ENCODE assay signal across 9 mouse cellular contexts in genomic region chr1:11565309-11565708, GRCm38 (mm10).
DNase-seq lines count a peak whose midpoint lies in the region; ATAC-seq and TF ChIP-seq lines count a peak whose summit lies in the region.
"Had no signal": no experiment of that assay in that cellular context is flagged by ENCODE, and none has a peak within 500 bp of the region (broad histone marks: within the 10 kb centered on the region; RNA-seq: fewer than 3 reads in every experiment).

No protein-coding gene starts in this region.

- no peak overlapping the region for H3K4me2 ChIP-seq in forebrain, embryonic 12.5 days
- H3K4me2 ChIP-seq in lung, postnatal 0 days (replicated peaks; ENCODE audit: low read depth, low read length) = no peak overlapping the region

- no peak overlapping the region for H3K27ac ChIP-seq in heart, embryonic 10.5 days
- no peak overlapping the region for H3K27ac ChIP-seq in forebrain, embryonic 12.5 days
- no peak overlapping the region for H3K27ac ChIP-seq in lung, postnatal 0 days (ENCODE audit: low read length)

- peak; percentile 77; the same call in 1 of the 2 replicates for ATAC-seq in forebrain, embryonic 12.5 days (ENCODE audit: low FRiP score)
- ATAC-seq in lung, postnatal 0 days = no peak

- H3K36me3 ChIP-seq in heart, embryonic 10.5 days = no peaks in the 10 kb centered on the region
- no peaks in the 10 kb centered on the region for H3K36me3 ChIP-seq in forebrain, embryonic 12.5 days (replicated peaks)
- no peaks in the 10 kb centered on the region for H3K36me3 ChIP-seq in lung, postnatal 0 days (ENCODE audit: insufficient read depth, low read length)

- no peak overlapping the region for H3K4me3 ChIP-seq in heart, embryonic 10.5 days
- no peak overlapping the region for H3K4me3 ChIP-seq in forebrain, embryonic 12.5 days (replicated peaks)
- no peak overlapping the region for H3K4me3 ChIP-seq in lung, postnatal 0 days (ENCODE audit: low read depth, low read length)
- H3K4me3 ChIP-seq: megakaryocyte, embryonic 14.5 days had no signal

- 11% methylated on average over 6 of the region's 6 CpGs for WGBS in heart, embryonic 10.5 days
- 9% methylated on average over 6 of the region's 6 CpGs for WGBS in forebrain, embryonic 12.5 days
- WGBS in lung, postnatal 0 days = 11% methylated on average over 6 of the region's 6 CpGs

- TF ChIP-seq EP300 in lung, postnatal 0 days (IDR thresholded peaks at IDR 0.05) = no peak

- TF ChIP-seq CTCF in lung, postnatal 0 days (IDR thresholded peaks at IDR 0.05) = peak; percentile 53

- intact Hi-C loops in heart, postnatal 25 days (cut with DNase I) = no loop called here

- H3K4me1 ChIP-seq in heart, embryonic 10.5 days = no peaks in the 10 kb centered on the region
- H3K4me1 ChIP-seq in forebrain, embryonic 12.5 days = no peaks in the 10 kb centered on the region
- no peaks in the 10 kb centered on the region for H3K4me1 ChIP-seq in lung, postnatal 0 days (ENCODE audit: insufficient read depth, low read depth, low read length)
- H3K4me1 ChIP-seq: megakaryocyte, embryonic 14.5 days had no signal

- H3K9me3 ChIP-seq in heart, embryonic 10.5 days = no peaks in the 10 kb centered on the region
- no peaks in the 10 kb centered on the region for H3K9me3 ChIP-seq in forebrain, embryonic 12.5 days
- H3K9me3 ChIP-seq in lung, postnatal 0 days (ENCODE audit: low read length) = no peaks in the 10 kb centered on the region
- H3K9me3 ChIP-seq: megakaryocyte, embryonic 14.5 days had no signal

- no peak overlapping the region for H3K9ac ChIP-seq in forebrain, embryonic 12.5 days
- no peak overlapping the region for H3K9ac ChIP-seq in lung, postnatal 0 days (replicated peaks; ENCODE audit: low read depth)

- DNase-seq in heart, postnatal 4 days = peak; percentile 44
- DNase-seq in heart, embryonic 10.5 days (ENCODE audit: low spot score) = no peak
- peak; percentile 5 for DNase-seq in 3134 (ENCODE audit: extremely low read depth, insufficient read length, low spot score)
- DNase-seq in Muller cell, postnatal 12 days (ENCODE audit: inconsistent ontology term) = peak; percentile 14
- DNase-seq in lung, postnatal 0 days (ENCODE audit: low spot score) = no peak
- DNase-seq in testis, postnatal 10 days (ENCODE audit: low spot score) = peak; percentile 62
- no peak for DNase-seq in heart, postnatal 25 days (ENCODE audit: low spot score)

- H3K27me3 ChIP-seq in heart, embryonic 10.5 days (ENCODE audit: insufficient read depth, poor library complexity, severe bottlenecking) = no peaks in the 10 kb centered on the region
- H3K27me3 ChIP-seq in forebrain, embryonic 12.5 days = no peaks in the 10 kb centered on the region
- no peaks in the 10 kb centered on the region for H3K27me3 ChIP-seq in lung, postnatal 0 days (replicated peaks; ENCODE audit: insufficient read depth, low read length)
- H3K27me3 ChIP-seq: megakaryocyte, embryonic 14.5 days had no signal

Comparison
In these comparisons a context has a peak if more than half of its experiments do, and no peak if none do; other contexts are left out.
1. DNase-seq: peak in heart, postnatal 4 days (single experiment), 3134 (single experiment), Muller cell, postnatal 12 days (single experiment) and testis, postnatal 10 days (single experiment); none in heart, embryonic 10.5 days (single experiment), lung, postnatal 0 days (single experiment) and heart, postnatal 25 days (single experiment).